Mouse (Mus musculus): ENCODE results near the gene Ier2.

DNA sequence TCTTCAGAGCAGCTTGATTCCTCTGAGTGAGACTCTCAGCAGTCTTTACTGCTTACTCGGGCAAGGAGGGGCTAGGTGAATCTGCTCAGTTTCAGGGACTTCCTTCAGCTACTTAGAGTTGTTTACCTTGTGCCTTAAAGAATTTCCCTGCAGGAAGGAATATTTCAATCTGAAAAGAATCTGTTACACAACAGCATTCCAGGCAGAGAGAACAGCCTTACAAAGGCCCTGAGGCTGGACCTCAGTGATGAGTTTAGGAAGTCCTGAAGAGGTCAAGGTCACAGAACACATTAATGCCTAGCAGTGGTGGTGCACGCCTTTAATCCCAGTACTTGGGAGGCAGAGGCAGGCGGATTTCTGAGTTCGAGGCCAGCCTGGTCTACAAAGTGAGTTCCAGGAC is 30.8 kb downstream of the Ier2 start:
- TF ChIP-seq CTCF (IDR thresholded peaks at IDR 0.05; ENCODE audit: low read depth) (no peak), EP300 (optimal IDR thresholded peaks at IDR 0.05) (no peak)
